Mouse (Mus musculus) embryonic facial prominence, embryonic 13.5 days (tissue): Measurements from ENCODE around the gene Phf23. TPM values are rescaled to one million over a fixed set of nuclear protein-coding genes. Genes with fewer than 3 reads are reported as not detected.

ENCODE experiments used
- ATAC-seq: fragments of 200-750 bp; cut with Nextera tagmentation; 2 replicates; pipeline ENCODE4 v1.8.0; 2017; ENCODE audit warnings: low read depth; ENCODE audit not compliant: insufficient number of reproducible peaks, insufficient read depth, low FRiP score, low TSS enrichment
- H3K27ac ChIP-seq: fragments of 300-500 bp; sonication (generic); 2 replicates; pipeline ENCODE4 v1.5.1; 2015; ENCODE audit warnings: moderate library complexity, mild to moderate bottlenecking, inconsistent platforms
- H3K27me3 ChIP-seq: fragments of 300-500 bp; sonication (generic); 2 replicates; pipeline ENCODE4 v1.6.1; 2015; ENCODE audit warnings: mild to moderate bottlenecking, inconsistent platforms
- H3K36me3 ChIP-seq: fragments of 300-500 bp; sonication (generic); 2 replicates; pipeline ENCODE4 v1.6.1; 2015; ENCODE audit warnings: mild to moderate bottlenecking, inconsistent platforms
- H3K4me1 ChIP-seq: fragments of 300-500 bp; sonication (generic); 2 replicates; pipeline ENCODE4 v1.6.1; 2015; ENCODE audit warnings: inconsistent platforms
- H3K4me2 ChIP-seq: fragments of 300-500 bp; sonication (generic); 2 replicates; pipeline ENCODE4 v1.6.1; 2015; ENCODE audit warnings: moderate library complexity, mild to moderate bottlenecking, inconsistent platforms
- H3K4me3 ChIP-seq: fragments of 300-500 bp; sonication (generic); 2 replicates; pipeline ENCODE4 v1.5.1; 2015; ENCODE audit warnings: mild to moderate bottlenecking, inconsistent platforms
- H3K9ac ChIP-seq: fragments of 300-500 bp; sonication (generic); 2 replicates; pipeline ENCODE4 v1.6.1; 2015; ENCODE audit warnings: mild to moderate bottlenecking, inconsistent platforms
- H3K9me3 ChIP-seq: fragments of 300-500 bp; sonication (generic); 2 replicates; pipeline ENCODE4 v1.6.1; 2016; ENCODE audit warnings: inconsistent platforms
- WGBS: fragments of 180-500 bp; shearing (Covaris S2); methylation state at CpG from one replicate; pipeline ENCODE4 v1.1.7; 2015; ENCODE audit warnings: mixed read lengths; 5-methylcytosine and 5-hydroxymethylcytosine counted together
- polyA plus RNA-seq: library from polyadenylated mRNA; unstranded; fragments of >200 nt; fragmentation: Nextera tagmentation; extraction: Ambion mirVana; gene quantifications from 2 replicates; pipeline ENCODE4 v1.2.1, GENCODE M21; 2015

Gene Phf23
- polyA plus RNA-seq, 1 experiment from 2014 or later, result 93.3 TPM

GRCm38 (mm10) chr11:69960616-69961015 lies 35.0 kb upstream of the Phf23 start:
- H3K9ac ChIP-seq, result no peak overlapping the region
- no peak overlapping the region for H3K27ac ChIP-seq
- H3K4me2 ChIP-seq, result no peak overlapping the region
- peaks cover 49% of the 10 kb centered on the region for H3K27me3 ChIP-seq
- no peak overlapping the region for H3K4me3 ChIP-seq
- peaks cover 5% of the 10 kb centered on the region; the same call in 1 of the 2 replicates for H3K4me1 ChIP-seq
- no peaks in the 10 kb centered on the region for H3K9me3 ChIP-seq
- 25% methylated on average over 5 of the region's 5 CpGs for WGBS
- no peaks in the 10 kb centered on the region for H3K36me3 ChIP-seq
- ATAC-seq, result no peak

DNA sequence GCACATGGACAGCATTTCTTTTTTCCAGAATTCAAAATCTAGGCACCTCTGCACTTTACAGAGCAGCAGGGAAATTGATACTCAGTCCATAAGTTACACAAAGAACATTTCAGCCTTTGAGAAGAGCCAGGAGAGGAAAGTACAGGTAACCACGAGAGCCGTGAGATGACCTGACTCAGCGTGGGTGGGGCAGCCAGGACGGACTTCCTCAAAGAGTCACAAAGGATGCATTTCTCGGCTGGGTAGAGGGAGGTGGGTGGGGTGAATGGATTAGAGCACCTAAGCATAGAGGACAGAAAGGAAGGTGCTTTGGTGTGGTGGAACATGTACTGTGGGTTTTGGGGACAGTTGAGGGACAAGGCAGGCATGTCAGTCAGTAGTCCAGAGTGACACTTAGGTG lies 33.7 kb upstream of the Phf23 start:
- Histone ChIP-seq H3K4me3 (no peak overlapping the region), H3K9me3 (no peaks in the 10 kb centered on the region), H3K4me2 (no peak overlapping the region), H3K27ac (no peak overlapping the region), H3K9ac (no peak overlapping the region), H3K36me3 (no peaks in the 10 kb centered on the region), H3K4me1 (peaks cover 16% of the 10 kb centered on the region), H3K27me3 (peaks cover 62% of the 10 kb centered on the region)
- no peak for ATAC-seq
- WGBS, result 41% methylated on average over 5 of the region's 5 CpGs

DNA sequence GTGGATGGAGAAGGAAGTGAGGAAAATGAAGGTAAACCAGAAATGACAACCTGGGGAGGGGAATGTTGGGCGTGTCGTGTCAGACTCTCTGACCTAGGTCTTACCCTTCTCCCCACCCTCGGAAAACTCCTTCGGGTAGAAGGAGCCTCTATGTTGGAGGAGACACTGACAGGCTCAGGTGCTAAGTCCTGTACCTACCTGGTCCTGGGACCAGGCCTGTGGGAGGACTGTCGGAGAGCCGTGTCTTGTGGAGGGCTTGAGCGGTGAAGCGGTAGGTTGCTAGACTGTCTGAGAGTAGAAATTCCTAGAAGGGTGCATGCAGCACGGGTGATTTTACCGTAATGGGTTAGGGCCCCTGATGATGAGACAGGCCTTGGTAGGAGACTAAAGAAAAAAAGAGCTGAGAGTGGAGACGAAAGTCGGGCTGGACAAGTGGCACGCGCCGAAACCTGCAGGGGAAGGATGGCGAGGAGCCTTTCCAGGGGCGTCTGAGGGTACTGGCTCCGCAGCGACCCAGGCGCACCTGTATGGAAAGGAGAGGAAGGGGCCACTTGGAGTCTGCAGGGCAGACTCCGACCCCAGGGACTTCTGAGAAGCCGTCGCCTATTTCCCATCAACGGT lies 30.8 kb upstream of the Phf23 start, which contains the start of gene Cldn7:
Cldn7 (plus strand) TSS at position 130 of the 621 bp plus-strand sequence.
- H3K4me3 ChIP-seq, result peak within 1 kb of the TSS; percentile 42
- 0 out of 2 replicates have a peak within 1 kb of the TSS, but pooled peaks have one; percentile 67 for H3K9ac ChIP-seq
- WGBS, result 6% methylated on average over 24 of the region's 24 CpGs
- peak within 1 kb of the TSS; percentile 51; the same call in 1 of the 2 replicates for H3K27ac ChIP-seq
- H3K36me3 ChIP-seq, result peaks cover 20% of the 10 kb centered on the region
- H3K4me2 ChIP-seq, result peak within 1 kb of the TSS; percentile 59
- no peaks in the 10 kb centered on the region for H3K9me3 ChIP-seq
- ATAC-seq, result 0 out of 2 replicates have a peak, but pooled peaks have one; percentile 16
- peaks cover 77% of the 10 kb centered on the region for H3K27me3 ChIP-seq
- peaks cover 18% of the 10 kb centered on the region for H3K4me1 ChIP-seq

- Histone ChIP-seq H3K27me3 (peaks cover 77% of the 10 kb centered on the region), H3K4me1 (peaks cover 18% of the 10 kb centered on the region), H3K36me3 (peaks cover 27% of the 10 kb centered on the region), H3K9ac (peak overlapping the region; percentile 67), H3K4me3 (peak overlapping the region; percentile 42), H3K27ac (peak overlapping the region; percentile 51; the same call in 1 of the 2 replicates), H3K4me2 (peak overlapping the region; percentile 59), H3K9me3 (no peaks in the 10 kb centered on the region)
- WGBS, result 2% methylated on average over 49 of the region's 49 CpGs
- ATAC-seq, result no peak
Measured at GRCm38 (mm10) chr11:69965271-69966005, 30.1 kb upstream of the Phf23 start.

DNA sequence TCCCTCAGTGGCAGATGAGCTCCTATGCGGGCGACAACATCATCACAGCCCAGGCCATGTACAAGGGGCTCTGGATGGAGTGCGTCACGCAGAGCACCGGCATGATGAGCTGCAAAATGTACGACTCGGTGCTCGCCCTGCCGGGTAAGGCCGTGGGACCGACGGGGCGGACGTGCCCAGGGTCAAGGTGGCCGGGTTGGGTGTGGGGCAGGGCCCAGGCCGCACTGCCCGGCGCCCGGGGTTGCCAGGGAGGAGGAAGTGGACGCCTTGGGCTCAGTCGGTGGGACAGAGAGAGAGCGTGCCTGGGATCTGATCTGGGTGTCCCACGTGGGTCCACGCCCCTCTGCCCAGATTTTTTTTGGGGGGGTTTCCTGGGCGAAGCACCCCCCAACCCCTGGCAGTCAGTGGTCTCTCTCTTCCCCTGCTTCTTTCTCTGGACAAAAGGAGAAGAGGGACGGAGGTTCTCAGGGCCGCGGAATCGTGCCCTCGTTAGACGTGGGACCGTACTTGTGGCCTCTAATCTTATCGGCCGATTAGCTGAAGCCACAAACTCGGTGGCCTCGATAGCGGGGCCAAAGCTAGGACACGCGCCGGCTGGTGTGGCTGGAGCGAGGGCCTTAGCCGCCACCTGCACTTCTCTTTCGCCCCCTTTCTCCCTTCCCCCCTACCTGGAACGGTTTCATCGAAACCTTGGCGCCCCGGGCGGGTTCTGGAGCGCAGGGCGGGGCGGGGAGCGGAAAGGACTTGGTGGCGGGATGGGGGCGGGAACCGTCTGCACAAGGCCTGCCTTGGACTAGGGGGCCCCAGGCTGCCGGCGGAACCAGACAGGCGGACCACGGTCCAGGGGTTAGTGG lies 29.3 kb upstream of the Phf23 start:
- 2% methylated on average over 58 of the region's 59 CpGs for WGBS
- H3K4me1 ChIP-seq, result peaks cover 18% of the 10 kb centered on the region
- H3K9me3 ChIP-seq, result no peaks in the 10 kb centered on the region
- peak overlapping the region; percentile 59 for H3K4me2 ChIP-seq
- H3K27me3 ChIP-seq, result peaks cover 71% of the 10 kb centered on the region
- H3K27ac ChIP-seq, result peak overlapping the region; percentile 33; the same call in 1 of the 2 replicates
- ATAC-seq, result no peak
- peaks cover 31% of the 10 kb centered on the region for H3K36me3 ChIP-seq
- H3K4me3 ChIP-seq, result peak overlapping the region; percentile 42
- peak overlapping the region; percentile 67 for H3K9ac ChIP-seq

DNA sequence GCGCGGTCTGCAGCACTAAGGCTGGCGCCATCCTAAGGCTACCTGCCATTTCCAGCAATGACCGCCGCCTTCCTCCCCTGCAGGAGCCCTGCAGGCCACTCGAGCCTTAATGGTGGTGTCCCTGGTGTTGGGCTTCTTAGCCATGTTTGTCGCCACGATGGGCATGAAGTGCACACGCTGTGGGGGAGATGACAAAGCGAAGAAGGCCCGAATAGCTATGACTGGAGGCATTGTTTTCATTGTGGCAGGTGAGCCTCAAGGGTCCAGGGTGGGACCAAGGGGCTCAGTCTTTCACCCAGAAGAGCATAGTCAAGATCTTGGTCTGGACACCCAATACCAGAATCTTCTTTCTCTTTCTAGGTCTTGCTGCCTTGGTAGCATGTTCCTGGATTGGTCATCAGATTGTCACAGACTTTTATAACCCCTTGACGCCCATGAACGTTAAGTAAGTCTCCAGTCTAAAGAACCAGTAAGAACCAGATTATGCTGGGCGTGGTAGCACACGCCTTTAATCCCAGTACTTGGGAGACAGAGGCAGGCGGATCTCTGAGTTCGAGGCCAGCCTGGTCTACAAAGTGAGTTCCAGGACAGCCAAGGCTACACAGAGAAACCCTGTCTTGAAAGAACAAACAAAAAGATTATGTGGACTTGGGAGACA lies 28.6 kb upstream of the Phf23 start:
- H3K27me3 ChIP-seq, result peaks cover 64% of the 10 kb centered on the region
- 40% methylated on average over 17 of the region's 17 CpGs for WGBS
- H3K27ac ChIP-seq, result no peak overlapping the region
- peak overlapping the region; percentile 59 for H3K4me2 ChIP-seq
- peaks cover 39% of the 10 kb centered on the region for H3K36me3 ChIP-seq
- peaks cover 18% of the 10 kb centered on the region for H3K4me1 ChIP-seq
- peak overlapping the region; percentile 67 for H3K9ac ChIP-seq
- no peaks in the 10 kb centered on the region for H3K9me3 ChIP-seq
- peak overlapping the region; percentile 42 for H3K4me3 ChIP-seq
- ATAC-seq, result no peak

DNA sequence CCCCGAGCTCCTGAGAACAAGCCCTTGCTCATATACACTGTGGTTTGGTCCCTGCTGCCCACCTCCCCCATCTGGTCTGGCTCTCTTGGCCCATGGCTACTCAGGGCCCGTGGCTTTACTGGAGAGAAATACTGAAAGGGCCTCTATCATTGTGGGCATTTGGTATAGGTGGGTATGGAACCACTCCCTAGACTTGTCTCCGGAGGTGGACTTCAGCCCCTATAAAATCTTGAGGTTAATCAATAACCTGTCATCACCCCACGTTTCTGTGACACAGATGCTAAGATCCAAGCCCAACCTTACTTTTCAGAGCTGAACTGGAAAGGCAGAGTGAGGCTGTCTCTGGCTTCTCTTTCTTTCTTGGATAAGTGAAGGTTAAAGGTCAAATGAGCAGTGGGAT lies 26.8 kb upstream of the Phf23 start:
- no peak overlapping the region for H3K27ac ChIP-seq
- peaks cover 46% of the 10 kb centered on the region for H3K27me3 ChIP-seq
- H3K4me2 ChIP-seq, result no peak overlapping the region
- peaks cover 55% of the 10 kb centered on the region for H3K36me3 ChIP-seq
- peaks cover 18% of the 10 kb centered on the region for H3K4me1 ChIP-seq
- ATAC-seq, result no peak
- WGBS, result 89% methylated on average over 4 of the region's 4 CpGs
- H3K9me3 ChIP-seq, result no peaks in the 10 kb centered on the region
- H3K4me3 ChIP-seq, result no peak overlapping the region
- no peak overlapping the region for H3K9ac ChIP-seq

DNA sequence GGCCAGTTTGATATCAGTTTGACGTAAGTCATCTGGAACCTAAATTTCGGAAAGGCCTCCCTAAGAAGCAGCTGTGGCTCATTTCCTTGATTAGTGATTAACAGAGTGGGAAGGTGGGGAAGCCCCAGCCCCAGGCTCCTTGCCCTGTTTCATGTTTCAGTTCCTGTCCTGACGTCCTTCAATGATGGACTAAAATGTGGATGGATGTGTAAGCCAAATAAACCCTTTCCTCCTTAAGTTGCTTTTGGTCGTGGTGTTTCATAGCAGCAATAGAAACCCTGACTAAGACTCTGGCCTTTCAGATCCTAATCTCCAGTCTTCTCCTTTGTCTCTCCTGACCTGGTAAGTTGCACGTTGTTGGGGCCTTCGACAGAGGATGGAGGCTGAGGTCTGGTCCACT lies 25.4 kb upstream of the Phf23 start:
- no peak overlapping the region for H3K9ac ChIP-seq
- peaks cover 32% of the 10 kb centered on the region for H3K27me3 ChIP-seq
- H3K9me3 ChIP-seq, result no peaks in the 10 kb centered on the region
- ATAC-seq, result no peak
- H3K36me3 ChIP-seq, result peaks cover 69% of the 10 kb centered on the region
- H3K4me2 ChIP-seq, result no peak overlapping the region
- H3K4me1 ChIP-seq, result peaks cover 15% of the 10 kb centered on the region
- 64% methylated on average over 6 of the region's 6 CpGs for WGBS
- no peak overlapping the region for H3K27ac ChIP-seq
- no peak overlapping the region for H3K4me3 ChIP-seq

DNA sequence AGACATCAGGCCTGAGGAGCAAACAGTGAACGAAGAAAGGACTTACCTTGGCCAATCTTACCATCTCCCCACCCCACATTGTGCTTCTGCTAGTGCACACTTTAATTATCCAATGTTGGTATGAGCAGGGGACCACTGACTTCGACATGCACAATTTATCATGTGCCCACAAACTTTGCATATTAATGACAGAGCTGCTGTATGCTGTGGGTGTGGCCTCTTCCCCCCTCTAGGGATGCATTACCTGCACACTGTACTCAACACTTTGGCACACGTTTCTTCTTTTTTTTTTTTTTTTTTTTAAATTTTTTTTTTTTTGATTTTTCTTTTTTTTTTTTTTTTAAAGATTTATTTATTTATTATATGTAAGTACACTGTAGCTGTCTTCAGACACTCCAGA lies 24.8 kb upstream of the Phf23 start:
- Histone ChIP-seq H3K4me2 (no peak overlapping the region), H3K4me1 (peaks cover 12% of the 10 kb centered on the region), H3K36me3 (peaks cover 75% of the 10 kb centered on the region), H3K4me3 (no peak overlapping the region), H3K9ac (no peak overlapping the region), H3K27ac (no peak overlapping the region), H3K9me3 (no peaks in the 10 kb centered on the region), H3K27me3 (peaks cover 26% of the 10 kb centered on the region)
- 88% methylated on average over 3 of the region's 3 CpGs for WGBS
- no peak for ATAC-seq

- Histone ChIP-seq H3K9ac (no peak overlapping the region), H3K4me3 (no peak overlapping the region), H3K27me3 (no peaks in the 10 kb centered on the region), H3K4me1 (peaks cover 9% of the 10 kb centered on the region), H3K27ac (no peak overlapping the region), H3K36me3 (peaks cover 80% of the 10 kb centered on the region), H3K9me3 (no peaks in the 10 kb centered on the region), H3K4me2 (no peak overlapping the region)
- ATAC-seq, result no peak
- 91% methylated on average over 2 of the region's 2 CpGs for WGBS
Measured at GRCm38 (mm10) chr11:69974907-69975306, 20.7 kb upstream of the Phf23 start.

- Histone ChIP-seq H3K4me3 (no peak overlapping the region), H3K9ac (no peak overlapping the region), H3K27me3 (no peaks in the 10 kb centered on the region), H3K4me2 (no peak overlapping the region), H3K27ac (no peak overlapping the region), H3K9me3 (no peaks in the 10 kb centered on the region), H3K4me1 (peaks cover 9% of the 10 kb centered on the region), H3K36me3 (peaks cover 70% of the 10 kb centered on the region)
- 83% methylated on average over 4 of the region's 4 CpGs for WGBS
- no peak for ATAC-seq
Measured at GRCm38 (mm10) chr11:69976271-69976670, 19.3 kb upstream of the Phf23 start.
